Mouse (Mus musculus) liver, embryonic 12.5 days (tissue): ENCODE measurements around the gene C2cd4a. TPM values are rescaled to one million over a fixed set of nuclear protein-coding genes. Genes with fewer than 3 reads are reported as not detected.

Source experiments
- ATAC-seq: fragments of 200-750 bp; cut with Nextera tagmentation; 2 replicates; pipeline ENCODE4 v1.8.0; 2017; ENCODE audit warnings: moderate number of reproducible peaks, mild to moderate bottlenecking, moderate library complexity
- H3K27ac ChIP-seq: fragments of 300-500 bp; sonication (generic); 2 replicates; pipeline ENCODE4 v1.5.1; 2016; ENCODE audit warnings: mild to moderate bottlenecking
- H3K27me3 ChIP-seq: fragments of 300-500 bp; sonication (generic); replicated peaks from 2 replicates; pipeline ENCODE4 v1.6.1; 2016; ENCODE audit warnings: mild to moderate bottlenecking, moderate library complexity
- H3K36me3 ChIP-seq: fragments of 300-500 bp; sonication (generic); 2 replicates; pipeline ENCODE4 v1.6.1; 2016; ENCODE audit warnings: mild to moderate bottlenecking, moderate library complexity
- H3K4me1 ChIP-seq: fragments of 300-500 bp; sonication (generic); 2 replicates; pipeline ENCODE4 v1.6.1; 2016
- H3K4me2 ChIP-seq: fragments of 300-500 bp; sonication (generic); 2 replicates; pipeline ENCODE4 v1.6.1; 2016; ENCODE audit warnings: mild to moderate bottlenecking, moderate library complexity
- H3K4me3 ChIP-seq: fragments of 300-500 bp; sonication (generic); 2 replicates; pipeline ENCODE4 v1.5.1; 2016; ENCODE audit warnings: mild to moderate bottlenecking, moderate library complexity
- H3K9ac ChIP-seq: fragments of 300-500 bp; sonication (generic); 2 replicates; pipeline ENCODE4 v1.6.1; 2016; ENCODE audit warnings: mild to moderate bottlenecking, moderate library complexity
- H3K9me3 ChIP-seq: fragments of 300-500 bp; sonication (generic); replicated peaks from 2 replicates; pipeline ENCODE4 v1.6.1; 2016; ENCODE audit warnings: mild to moderate bottlenecking, moderate library complexity
- WGBS: fragments of 180-500 bp; shearing (Covaris S2); methylation state at CpG from one replicate; pipeline ENCODE4 v1.1.7; 2016; ENCODE audit not compliant: insufficient replicate concordance; 5-methylcytosine and 5-hydroxymethylcytosine counted together
- polyA plus RNA-seq: library from polyadenylated mRNA; unstranded; fragments of >200 nt; fragmentation: Nextera tagmentation; extraction: Ambion mirVana; gene quantifications from 2 replicates; pipeline ENCODE4 v1.2.1, GENCODE M21; 2016

C2cd4a gene
- polyA plus RNA-seq, 1 experiment from 2014 or later = 6.5 TPM

DNA sequence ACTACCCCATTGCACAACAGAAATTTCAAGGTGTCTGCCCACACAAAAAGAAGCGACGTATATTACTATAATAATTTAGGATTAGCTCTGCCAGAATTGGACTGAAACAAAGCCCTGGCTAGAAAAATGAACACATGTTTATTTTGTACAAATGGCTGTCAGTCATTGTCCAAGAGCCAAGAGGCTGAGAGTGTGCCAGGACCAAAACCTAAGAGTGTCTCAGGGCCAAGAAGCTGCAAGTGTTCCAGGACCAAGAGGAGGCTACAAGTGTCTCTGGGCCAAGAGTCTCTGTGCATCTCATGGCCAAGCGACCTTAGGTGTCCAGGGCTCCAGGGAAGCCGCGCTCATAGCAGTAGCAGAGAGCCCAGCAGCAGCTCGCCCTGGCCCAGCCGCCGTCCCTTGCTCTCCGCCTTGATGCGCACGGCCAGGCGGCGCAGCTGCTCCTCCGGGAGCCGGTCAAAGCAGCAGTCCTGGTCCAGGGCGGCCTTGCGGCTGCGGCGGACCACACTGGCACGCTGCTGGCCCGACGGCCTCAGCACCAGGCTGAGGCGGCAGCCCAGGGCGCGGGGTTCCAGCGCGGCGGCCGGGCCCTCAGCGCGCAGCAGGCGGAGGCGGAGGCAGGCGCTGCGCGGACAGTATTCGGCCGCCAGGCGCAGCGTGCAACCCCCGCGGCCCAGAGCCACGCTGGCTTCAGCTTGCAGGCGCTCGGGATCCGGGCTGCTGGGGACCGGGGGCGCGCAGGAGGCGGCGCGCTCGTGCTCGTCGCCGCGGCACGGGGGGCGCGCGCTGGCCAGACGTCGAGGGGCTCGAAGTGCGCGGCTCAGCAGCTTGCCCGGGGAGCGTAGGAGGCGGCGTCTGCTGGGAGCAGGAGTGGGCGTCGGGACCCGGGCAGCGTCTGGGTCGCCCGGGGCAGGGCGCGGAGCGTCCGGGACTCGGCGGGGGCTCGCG lies 1.4 kb downstream of the C2cd4a start:
- Histone ChIP-seq H3K36me3 (no peaks in the 10 kb centered on the region), H3K4me2 (peak overlapping the region; percentile 97), H3K9ac (peak overlapping the region; percentile 71), H3K27ac (0 out of 2 replicates have a peak overlapping the region, but pooled peaks have one; percentile 20), H3K4me3 (peak overlapping the region; percentile 67), H3K4me1 (peaks cover 30% of the 10 kb centered on the region), H3K27me3 (peaks cover 59% of the 10 kb centered on the region), H3K9me3 (peaks cover 4% of the 10 kb centered on the region; the same call in 1 of the 2 replicates)
- ATAC-seq = peak; percentile 75
- 3% methylated on average over 81 of the region's 84 CpGs for WGBS

DNA sequence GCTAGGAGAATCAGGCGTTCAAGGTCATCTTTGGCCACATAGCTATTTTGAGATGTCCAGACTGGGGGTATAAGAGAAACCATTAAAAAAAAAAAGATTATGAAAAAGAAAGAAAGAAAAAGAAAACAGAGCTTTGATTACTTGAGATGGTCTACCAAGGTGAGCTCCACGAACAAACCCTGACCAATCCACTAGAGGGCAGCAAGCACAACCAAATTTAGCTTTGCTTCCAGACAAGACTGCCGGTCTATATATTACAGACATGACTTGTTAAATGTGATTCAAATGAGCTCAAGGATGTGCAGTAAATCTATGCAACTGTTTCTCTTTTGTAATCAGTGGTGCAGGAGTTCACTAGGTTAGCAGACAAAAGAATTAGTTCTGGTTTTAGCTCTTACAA lies 3.9 kb downstream of the C2cd4a start:
- H3K27ac ChIP-seq = no peak overlapping the region
- no peaks in the 10 kb centered on the region for H3K36me3 ChIP-seq
- peaks cover 50% of the 10 kb centered on the region for H3K27me3 ChIP-seq
- H3K9me3 ChIP-seq = no peaks in the 10 kb centered on the region
- no peak overlapping the region for H3K4me2 ChIP-seq
- H3K4me3 ChIP-seq = no peak overlapping the region
- no peak for ATAC-seq
- H3K4me1 ChIP-seq = peaks cover 30% of the 10 kb centered on the region
- no peak overlapping the region for H3K9ac ChIP-seq
- under 1% methylated on average over 3 of the region's 3 CpGs for WGBS

DNA sequence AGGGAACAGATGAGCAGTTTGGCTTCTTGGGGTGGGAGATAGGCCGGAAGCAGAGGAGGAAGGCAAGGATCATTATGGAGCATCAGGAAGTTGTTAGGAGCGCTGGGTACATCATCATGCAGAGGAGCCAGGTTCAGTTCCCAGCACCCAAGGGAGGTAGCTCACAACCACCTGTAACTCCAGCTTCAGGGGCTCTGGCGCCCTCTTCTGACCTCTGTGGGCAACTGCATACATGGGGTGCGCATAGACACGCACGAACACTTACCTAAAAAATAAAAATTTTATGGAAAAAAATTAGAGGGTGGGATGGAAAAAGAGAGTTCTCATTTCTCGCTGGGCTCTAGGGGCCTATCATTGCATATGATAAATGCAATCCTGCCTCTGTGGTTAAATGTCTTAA lies 6.6 kb downstream of the C2cd4a start:
- H3K27me3 ChIP-seq = peaks cover 24% of the 10 kb centered on the region
- H3K9me3 ChIP-seq = no peaks in the 10 kb centered on the region
- H3K27ac ChIP-seq = no peak overlapping the region
- no peak overlapping the region for H3K4me2 ChIP-seq
- H3K4me3 ChIP-seq = no peak overlapping the region
- ATAC-seq = no peak
- WGBS = 74% methylated on average over 7 of the region's 7 CpGs
- no peaks in the 10 kb centered on the region for H3K36me3 ChIP-seq
- no peak overlapping the region for H3K9ac ChIP-seq
- H3K4me1 ChIP-seq = peaks cover 5% of the 10 kb centered on the region

DNA sequence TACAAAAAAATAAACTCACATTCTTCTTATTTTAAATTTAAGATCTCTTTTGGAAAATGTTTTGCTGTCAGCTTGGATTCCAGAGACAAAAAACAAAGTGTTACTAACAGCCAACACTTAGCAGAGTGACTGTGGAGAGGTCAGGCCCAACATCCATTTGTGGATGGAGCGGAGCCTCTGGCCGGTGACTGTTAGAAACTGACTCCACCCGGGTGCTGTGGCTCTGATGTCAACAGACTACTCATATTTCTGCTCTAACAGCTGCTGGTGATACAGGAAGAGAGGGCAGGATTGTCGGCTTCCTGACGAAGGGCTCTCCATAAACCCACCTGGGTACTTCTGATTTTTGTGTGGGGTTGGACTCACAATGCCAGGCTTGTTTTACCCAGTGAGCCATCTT lies 9.0 kb downstream of the C2cd4a start:
- 56% methylated on average over 5 of the region's 5 CpGs for WGBS
- peaks cover 4% of the 10 kb centered on the region; the same call in 1 of the 2 replicates for H3K27me3 ChIP-seq
- H3K9me3 ChIP-seq = no peaks in the 10 kb centered on the region
- no peak overlapping the region for H3K4me2 ChIP-seq
- no peaks in the 10 kb centered on the region for H3K36me3 ChIP-seq
- H3K9ac ChIP-seq = no peak overlapping the region
- 0 out of 2 replicates have a peak, but pooled peaks cover 3% of the 10 kb centered on the region for H3K4me1 ChIP-seq
- H3K27ac ChIP-seq = no peak overlapping the region
- no peak overlapping the region for H3K4me3 ChIP-seq
- no peak for ATAC-seq

DNA sequence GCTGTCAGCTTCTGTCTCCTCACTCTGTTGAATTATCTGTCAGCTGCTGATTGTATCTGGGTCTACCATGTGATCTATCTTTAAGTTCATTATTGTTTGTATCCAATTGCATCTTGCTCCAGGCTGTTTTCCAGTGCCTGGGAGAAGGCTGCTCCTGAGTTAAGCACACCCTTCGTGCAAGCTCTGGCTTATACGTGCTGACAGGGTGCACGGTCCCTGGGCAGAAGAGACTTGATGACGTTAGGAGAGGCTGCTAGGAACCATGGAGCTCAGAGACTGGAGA lies 13.5 kb downstream of the C2cd4a start:
- 77% methylated on average over 4 of the region's 4 CpGs for WGBS
- Histone ChIP-seq H3K27ac (no peak overlapping the region), H3K4me3 (no peak overlapping the region), H3K9ac (no peak overlapping the region), H3K4me2 (no peak overlapping the region), H3K9me3 (no peaks in the 10 kb centered on the region), H3K4me1 (0 out of 2 replicates have a peak, but pooled peaks cover 4% of the 10 kb centered on the region), H3K27me3 (0 out of 2 replicates have a peak, but pooled peaks cover 4% of the 10 kb centered on the region), H3K36me3 (no peaks in the 10 kb centered on the region)
- ATAC-seq = no peak

DNA sequence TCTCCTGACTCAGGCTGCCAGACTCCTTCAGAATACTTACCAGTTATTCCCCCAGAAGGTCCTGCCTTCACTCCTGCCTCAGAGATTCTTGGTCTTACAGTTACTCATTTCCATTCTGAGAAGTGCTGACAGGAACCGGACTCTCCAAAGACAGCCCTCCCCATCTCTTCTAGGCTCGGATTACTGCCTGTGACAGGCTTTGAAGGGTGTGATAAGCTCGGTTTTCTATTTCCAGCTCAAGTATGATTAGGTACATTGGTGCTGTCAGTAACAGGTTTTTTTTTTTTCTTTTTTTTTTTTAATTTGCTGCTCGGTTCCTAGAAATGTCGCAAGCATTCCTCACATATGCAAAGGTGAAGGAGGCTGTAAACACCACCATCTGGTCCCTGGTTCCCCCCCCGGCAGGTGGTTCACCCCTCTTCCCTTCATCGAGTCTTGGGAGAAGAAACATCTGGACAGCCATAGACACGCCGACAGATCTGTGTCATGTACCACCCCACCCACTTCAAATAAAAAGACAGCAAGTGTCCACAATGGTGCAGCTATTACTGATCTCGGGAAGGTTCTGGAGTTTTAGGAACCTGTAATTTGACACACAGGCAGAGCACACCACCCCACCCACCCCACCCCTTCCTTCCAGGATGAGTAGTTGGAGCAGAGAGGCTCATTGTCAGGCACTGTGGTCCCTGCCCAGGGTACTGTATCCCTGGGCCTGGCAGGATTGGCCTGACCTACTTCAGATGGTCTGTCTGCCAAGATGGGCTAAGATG lies 14.0 kb downstream of the C2cd4a start:
- Histone ChIP-seq H3K27me3 (0 out of 2 replicates have a peak, but pooled peaks cover 4% of the 10 kb centered on the region), H3K27ac (no peak overlapping the region), H3K36me3 (no peaks in the 10 kb centered on the region), H3K4me1 (0 out of 2 replicates have a peak, but pooled peaks cover 4% of the 10 kb centered on the region), H3K4me2 (no peak overlapping the region), H3K9me3 (no peaks in the 10 kb centered on the region), H3K4me3 (no peak overlapping the region), H3K9ac (no peak overlapping the region)
- no peak for ATAC-seq
- WGBS = 40% methylated on average over 10 of the region's 10 CpGs

DNA sequence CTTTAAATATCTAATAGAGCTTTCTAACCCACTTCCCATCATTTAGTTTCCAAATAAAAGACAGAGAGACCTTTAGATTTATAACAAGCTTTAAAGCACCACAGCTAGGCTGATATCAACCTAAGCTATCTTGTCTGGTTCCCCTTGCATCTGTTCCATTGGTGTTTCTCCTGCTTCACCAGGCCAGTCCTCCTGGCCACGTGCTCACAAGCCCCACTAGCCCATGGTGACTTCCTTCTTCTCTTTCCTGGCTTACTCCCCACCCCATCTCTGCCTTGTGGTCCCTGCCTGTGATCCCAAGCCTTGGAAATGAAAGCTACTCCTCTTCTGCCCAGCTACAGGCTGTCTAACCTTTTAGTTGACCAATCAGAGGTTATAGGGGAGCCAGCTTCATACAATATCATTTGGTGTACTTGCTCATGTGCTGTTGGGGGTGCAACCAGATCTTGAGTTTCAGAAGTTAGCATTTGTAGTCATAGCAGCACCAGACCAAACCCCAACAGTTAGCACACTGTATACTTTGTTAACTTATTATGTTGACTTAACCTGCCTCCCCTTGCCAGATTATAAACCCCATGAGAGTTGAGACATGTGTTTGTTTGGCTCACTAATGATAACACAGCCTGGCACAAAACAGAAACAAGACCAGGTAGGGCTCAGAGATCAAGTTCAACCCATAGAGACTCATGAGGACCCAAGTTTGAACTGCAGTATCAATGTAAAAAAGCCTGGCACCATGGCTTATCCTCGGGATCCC lies 15.8 kb downstream of the C2cd4a start:
- no peak overlapping the region for H3K4me2 ChIP-seq
- ATAC-seq = no peak
- no peak overlapping the region for H3K4me3 ChIP-seq
- H3K9me3 ChIP-seq = no peaks in the 10 kb centered on the region
- 0 out of 2 replicates have a peak, but pooled peaks cover 4% of the 10 kb centered on the region for H3K4me1 ChIP-seq
- H3K9ac ChIP-seq = no peak overlapping the region
- WGBS = 43% methylated on average over 2 of the region's 2 CpGs
- no peak overlapping the region for H3K27ac ChIP-seq
- 0 out of 2 replicates have a peak, but pooled peaks cover 4% of the 10 kb centered on the region for H3K27me3 ChIP-seq
- H3K36me3 ChIP-seq = no peaks in the 10 kb centered on the region

DNA sequence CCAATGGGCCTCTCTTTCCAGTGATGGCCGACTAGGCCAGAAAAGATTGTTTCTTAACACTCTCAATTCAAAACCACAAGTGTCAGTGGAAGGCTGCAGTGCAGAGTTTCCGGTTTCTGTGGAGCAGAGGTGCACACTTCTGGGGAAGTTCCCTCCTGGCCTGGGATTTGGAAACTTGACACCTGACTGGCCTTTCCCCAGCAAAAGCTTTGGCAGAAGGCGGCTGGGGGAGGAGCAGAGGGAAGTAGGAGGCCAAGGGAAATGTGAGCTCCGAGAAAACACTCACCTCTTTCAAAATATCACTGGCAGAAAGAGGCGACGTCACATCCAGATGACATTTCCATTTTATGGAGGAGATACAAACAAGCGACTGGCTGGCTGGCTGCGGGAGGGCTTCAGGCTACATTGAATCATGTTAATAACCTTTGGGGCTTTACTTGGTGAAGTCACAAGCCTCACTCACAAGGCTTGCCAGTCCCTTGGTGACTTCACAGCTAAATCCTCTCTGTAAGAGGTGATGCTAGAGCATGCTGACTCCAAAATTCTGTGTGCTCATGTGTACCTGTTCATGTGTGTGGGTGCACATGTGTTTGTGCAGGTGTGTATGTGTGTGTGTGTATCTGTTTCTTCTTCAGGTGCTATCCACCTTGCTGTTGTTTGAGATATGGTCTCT lies 18.3 kb downstream of the C2cd4a start:
- 0 out of 2 replicates have a peak, but pooled peaks cover 4% of the 10 kb centered on the region for H3K4me1 ChIP-seq
- H3K4me3 ChIP-seq = no peak overlapping the region
- no peaks in the 10 kb centered on the region for H3K36me3 ChIP-seq
- H3K9ac ChIP-seq = no peak overlapping the region
- H3K27me3 ChIP-seq = 0 out of 2 replicates have a peak, but pooled peaks cover 4% of the 10 kb centered on the region
- H3K4me2 ChIP-seq = no peak overlapping the region
- no peak for ATAC-seq
- WGBS = 14% methylated on average over 8 of the region's 8 CpGs
- no peak overlapping the region for H3K27ac ChIP-seq
- no peaks in the 10 kb centered on the region for H3K9me3 ChIP-seq

DNA sequence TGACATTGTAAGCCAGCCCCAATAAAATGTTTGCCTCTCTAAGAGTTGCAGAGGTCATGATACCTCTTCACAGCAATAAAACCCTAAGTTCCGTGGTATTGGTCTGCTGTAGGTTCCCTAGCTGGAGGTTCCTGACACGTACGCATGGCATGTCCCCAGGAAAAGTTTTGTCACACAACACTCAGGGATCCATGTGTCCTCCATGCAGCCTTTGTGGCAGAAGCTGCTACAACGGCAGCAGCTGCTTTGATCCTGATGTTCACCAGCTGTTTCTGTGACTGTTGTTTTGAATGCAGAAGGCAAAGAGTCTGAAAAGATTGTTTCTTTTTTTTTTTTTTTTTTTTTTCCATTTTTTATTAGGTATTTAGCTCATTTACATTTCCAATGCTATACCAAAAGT lies 19.0 kb downstream of the C2cd4a start:
- no peak for ATAC-seq
- Histone ChIP-seq H3K36me3 (no peaks in the 10 kb centered on the region), H3K9me3 (no peaks in the 10 kb centered on the region), H3K9ac (no peak overlapping the region), H3K4me1 (0 out of 2 replicates have a peak, but pooled peaks cover under 1% of the 10 kb centered on the region), H3K4me2 (no peak overlapping the region), H3K4me3 (no peak overlapping the region), H3K27me3 (0 out of 2 replicates have a peak, but pooled peaks cover 4% of the 10 kb centered on the region), H3K27ac (no peak overlapping the region)
- WGBS = 69% methylated on average over 4 of the region's 4 CpGs

DNA sequence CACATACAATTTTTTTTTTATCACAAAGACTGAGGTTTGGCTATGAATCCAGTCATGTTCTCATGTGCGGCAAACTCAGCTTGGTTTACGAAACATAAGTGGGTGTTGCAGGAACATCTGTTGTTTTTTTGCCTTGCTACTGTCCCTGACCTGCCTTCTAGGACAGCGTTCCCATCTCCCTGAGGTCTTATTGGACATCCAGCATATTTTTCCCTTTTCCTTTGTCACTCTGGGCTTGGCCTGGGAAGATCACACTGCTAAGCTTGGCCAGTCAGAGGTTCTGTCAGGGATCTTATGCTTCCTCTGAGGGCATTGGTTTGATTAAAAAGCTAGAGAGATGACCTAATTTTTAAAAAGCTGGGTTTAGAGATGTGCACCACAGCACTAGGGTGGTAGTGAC lies 21.0 kb downstream of the C2cd4a start:
- no peak overlapping the region for H3K4me3 ChIP-seq
- no peak overlapping the region for H3K9ac ChIP-seq
- H3K4me1 ChIP-seq = peaks cover 6% of the 10 kb centered on the region; the same call in 1 of the 2 replicates
- no peak overlapping the region for H3K27ac ChIP-seq
- H3K27me3 ChIP-seq = 0 out of 2 replicates have a peak, but pooled peaks cover 4% of the 10 kb centered on the region
- WGBS = 82% methylated on average over 3 of the region's 3 CpGs
- no peak overlapping the region for H3K4me2 ChIP-seq
- H3K9me3 ChIP-seq = no peaks in the 10 kb centered on the region
- H3K36me3 ChIP-seq = no peaks in the 10 kb centered on the region
- no peak for ATAC-seq

DNA sequence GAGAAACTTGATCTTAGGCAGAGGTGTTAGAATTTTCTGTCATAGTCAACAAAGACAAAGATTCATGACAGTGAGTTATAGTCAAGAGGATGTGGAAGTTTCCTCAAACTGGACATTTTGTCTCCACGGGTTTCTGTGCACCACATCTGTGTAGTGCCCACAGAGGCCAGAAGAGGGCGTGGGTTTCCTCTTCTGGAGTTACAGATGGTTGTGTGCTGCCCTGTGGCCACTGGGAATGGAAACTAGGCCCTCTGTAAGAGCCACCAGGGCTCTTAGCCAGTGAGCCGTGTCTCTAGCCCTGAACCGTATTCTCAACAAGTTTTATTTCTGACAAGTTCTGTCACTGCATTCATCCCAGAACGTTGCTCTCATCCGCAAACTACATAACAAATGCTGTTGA lies 21.6 kb downstream of the C2cd4a start:
- Histone ChIP-seq H3K4me3 (no peak overlapping the region), H3K9ac (no peak overlapping the region), H3K27me3 (peaks cover 10% of the 10 kb centered on the region), H3K36me3 (no peaks in the 10 kb centered on the region), H3K9me3 (no peaks in the 10 kb centered on the region), H3K4me2 (no peak overlapping the region), H3K4me1 (peaks cover 6% of the 10 kb centered on the region; the same call in 1 of the 2 replicates), H3K27ac (no peak overlapping the region)
- 66% methylated on average over 6 of the region's 6 CpGs for WGBS
- no peak for ATAC-seq
